Mouse (Mus musculus) forebrain, embryonic 12.5 days (tissue): ENCODE results near the gene Nos2. TPM values are rescaled to one million over a fixed set of nuclear protein-coding genes. Genes with fewer than 3 reads are reported as not detected.

Source experiments
- ATAC-seq: fragments of 200-750 bp; cut with Nextera tagmentation; 2 replicates; pipeline ENCODE4 v1.8.0; 2017; ENCODE audit warnings: moderate TSS enrichment; ENCODE audit not compliant: low FRiP score
- H3K27ac ChIP-seq: fragments of 300-500 bp; sonication (generic); 2 replicates; pipeline ENCODE4 v1.5.1; 2016; ENCODE audit warnings: mild to moderate bottlenecking
- H3K27me3 ChIP-seq: fragments of 300-500 bp; sonication (generic); 2 replicates; pipeline ENCODE4 v1.6.1; 2016; ENCODE audit warnings: mild to moderate bottlenecking
- H3K36me3 ChIP-seq: fragments of 300-500 bp; sonication (generic); replicated peaks from 2 replicates; pipeline ENCODE4 v1.6.1; 2016; ENCODE audit warnings: mild to moderate bottlenecking
- H3K4me1 ChIP-seq: fragments of 300-500 bp; sonication (generic); 2 replicates; pipeline ENCODE4 v1.6.1; 2016
- H3K4me2 ChIP-seq: fragments of 300-500 bp; sonication (generic); 2 replicates; pipeline ENCODE4 v1.6.1; 2016; ENCODE audit warnings: mild to moderate bottlenecking, moderate library complexity
- H3K4me3 ChIP-seq: fragments of 300-500 bp; sonication (generic); replicated peaks from 2 replicates; pipeline ENCODE4 v1.5.1; 2016; ENCODE audit warnings: mild to moderate bottlenecking
- H3K9ac ChIP-seq: fragments of 300-500 bp; sonication (generic); 2 replicates; pipeline ENCODE4 v1.6.1; 2016; ENCODE audit warnings: mild to moderate bottlenecking
- H3K9me3 ChIP-seq: fragments of 300-500 bp; sonication (generic); 2 replicates; pipeline ENCODE4 v1.6.1; 2016
- WGBS: fragments of 180-500 bp; shearing (Covaris S2); methylation state at CpG from one replicate; pipeline ENCODE4 v1.1.7; 2016; 5-methylcytosine and 5-hydroxymethylcytosine counted together
- polyA plus RNA-seq: library from polyadenylated mRNA; unstranded; fragments of >200 nt; fragmentation: Nextera tagmentation; extraction: Ambion mirVana; gene quantifications from 2 replicates; pipeline ENCODE4 v1.2.1, GENCODE M21; 2016

Gene Nos2
- 0.65 and 0.74 TPM in 2 replicates for polyA plus RNA-seq

DNA sequence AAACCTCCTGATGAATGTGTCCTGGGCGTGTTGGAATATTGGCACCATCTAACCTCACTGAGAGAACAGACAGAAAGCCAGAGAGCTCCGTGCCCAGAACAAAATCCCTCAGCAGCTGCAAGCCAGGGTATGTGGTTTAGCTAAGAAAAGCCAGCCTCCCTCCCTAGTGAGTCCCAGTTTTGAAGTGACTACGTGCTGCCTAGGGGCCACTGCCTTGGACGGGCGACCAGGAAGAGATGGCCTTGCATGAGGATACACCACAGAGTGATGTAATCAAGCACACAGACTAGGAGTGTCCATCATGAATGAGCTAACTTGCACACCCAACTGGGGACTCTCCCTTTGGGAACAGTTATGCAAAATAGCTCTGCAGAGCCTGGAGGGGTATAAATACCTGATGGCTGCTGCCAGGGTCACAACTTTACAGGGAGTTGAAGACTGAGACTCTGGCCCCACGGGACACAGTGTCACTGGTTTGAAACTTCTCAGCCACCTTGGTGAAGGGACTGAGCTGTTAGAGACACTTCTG is at the start of gene Nos2:
Gene Nos2 (plus strand): TSS at position 377 of the 529 bp plus-strand sequence.
- no peak within 1 kb of the TSS for H3K4me2 ChIP-seq
- H3K9me3 ChIP-seq = no peaks in the 10 kb centered on the region
- no peak within 1 kb of the TSS for H3K9ac ChIP-seq
- 56% methylated on average over 6 of the region's 6 CpGs for WGBS
- peaks cover 6% of the 10 kb centered on the region for H3K4me1 ChIP-seq
- H3K27me3 ChIP-seq = peaks cover 39% of the 10 kb centered on the region
- no peaks in the 10 kb centered on the region for H3K36me3 ChIP-seq
- no peak within 1 kb of the TSS for H3K27ac ChIP-seq
- no peak for ATAC-seq
- no peak within 1 kb of the TSS for H3K4me3 ChIP-seq

GRCm38 (mm10) chr11:78870891-78871290 is 49.7 kb upstream of the Nos2 start:
- H3K9ac ChIP-seq = no peak overlapping the region

DNA sequence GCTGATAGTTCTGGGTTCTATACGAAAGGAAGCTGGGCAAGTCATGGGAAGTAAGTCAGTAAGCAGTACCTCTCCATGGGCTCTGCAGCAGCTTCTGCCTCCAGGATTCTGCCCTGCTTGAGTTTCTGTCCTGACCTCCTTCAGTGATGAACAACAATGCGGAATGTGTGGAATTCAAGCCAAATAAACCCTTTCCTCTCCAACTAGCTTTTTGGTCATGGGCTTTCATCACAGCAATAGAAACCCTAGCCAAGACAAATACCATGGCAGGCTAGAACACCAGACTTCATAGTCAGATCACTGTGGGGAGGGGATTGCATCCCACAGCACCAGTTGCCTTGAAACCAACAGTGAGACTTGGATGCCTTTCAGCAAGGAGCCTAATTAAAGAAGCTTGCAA is 47.8 kb upstream of the Nos2 start:
- Histone ChIP-seq H3K4me2 (no peak overlapping the region), H3K27ac (no peak overlapping the region), H3K9ac (no peak overlapping the region), H3K27me3 (no peaks in the 10 kb centered on the region), H3K9me3 (no peaks in the 10 kb centered on the region), H3K4me1 (no peaks in the 10 kb centered on the region), H3K36me3 (no peaks in the 10 kb centered on the region), H3K4me3 (no peak overlapping the region)
- no peak for ATAC-seq
- 53% methylated on average over 2 of the region's 2 CpGs for WGBS

More at GRCm38 (mm10) chr11:78870891-78871290, 49.7 kb upstream of the Nos2 start:
- Histone ChIP-seq H3K9me3 (no peaks in the 10 kb centered on the region), H3K4me3 (no peak overlapping the region), H3K27ac (no peak overlapping the region), H3K36me3 (no peaks in the 10 kb centered on the region), H3K4me1 (no peaks in the 10 kb centered on the region), H3K27me3 (no peaks in the 10 kb centered on the region), H3K4me2 (no peak overlapping the region)
- WGBS = 88% methylated on average over 4 of the region's 4 CpGs
- ATAC-seq = no peak

DNA sequence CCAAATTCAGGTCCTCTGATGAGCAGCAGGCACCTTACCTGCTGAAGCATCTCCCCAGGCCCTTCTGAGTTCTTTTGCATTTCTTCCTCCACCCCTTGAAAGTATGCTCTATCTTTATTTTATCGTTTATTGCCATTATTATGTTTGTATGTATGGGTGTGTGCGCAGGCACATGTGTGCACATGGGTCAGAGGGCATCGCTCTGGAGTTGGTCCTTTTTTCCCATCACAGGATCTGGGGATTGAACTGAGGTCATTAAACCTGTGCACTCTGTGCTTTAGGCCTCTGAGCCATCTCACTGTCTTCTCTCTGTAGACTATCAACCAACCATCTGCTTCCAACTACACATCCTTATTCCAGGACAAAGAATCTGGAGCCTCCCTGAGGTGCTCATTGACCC is 40.9 kb upstream of the Nos2 start:
- Histone ChIP-seq H3K9me3 (no peaks in the 10 kb centered on the region), H3K27ac (no peak overlapping the region), H3K36me3 (no peaks in the 10 kb centered on the region), H3K9ac (no peak overlapping the region), H3K4me1 (no peaks in the 10 kb centered on the region), H3K4me3 (no peak overlapping the region), H3K4me2 (no peak overlapping the region), H3K27me3 (no peaks in the 10 kb centered on the region)
- WGBS = 89% methylated on average over 3 of the region's 3 CpGs
- ATAC-seq = no peak

- Histone ChIP-seq H3K4me3 (no peak overlapping the region), H3K36me3 (no peaks in the 10 kb centered on the region), H3K27ac (peak overlapping the region; percentile 88), H3K4me1 (peaks cover 19% of the 10 kb centered on the region), H3K9ac (no peak overlapping the region), H3K9me3 (no peaks in the 10 kb centered on the region), H3K27me3 (no peaks in the 10 kb centered on the region), H3K4me2 (peak overlapping the region; percentile 10)
- no peak; the same call in 1 of the 2 replicates for ATAC-seq
- 15% methylated on average over 1 of the region's 1 CpGs for WGBS
Measured at GRCm38 (mm10) chr11:78886693-78887092, 33.9 kb upstream of the Nos2 start.

DNA sequence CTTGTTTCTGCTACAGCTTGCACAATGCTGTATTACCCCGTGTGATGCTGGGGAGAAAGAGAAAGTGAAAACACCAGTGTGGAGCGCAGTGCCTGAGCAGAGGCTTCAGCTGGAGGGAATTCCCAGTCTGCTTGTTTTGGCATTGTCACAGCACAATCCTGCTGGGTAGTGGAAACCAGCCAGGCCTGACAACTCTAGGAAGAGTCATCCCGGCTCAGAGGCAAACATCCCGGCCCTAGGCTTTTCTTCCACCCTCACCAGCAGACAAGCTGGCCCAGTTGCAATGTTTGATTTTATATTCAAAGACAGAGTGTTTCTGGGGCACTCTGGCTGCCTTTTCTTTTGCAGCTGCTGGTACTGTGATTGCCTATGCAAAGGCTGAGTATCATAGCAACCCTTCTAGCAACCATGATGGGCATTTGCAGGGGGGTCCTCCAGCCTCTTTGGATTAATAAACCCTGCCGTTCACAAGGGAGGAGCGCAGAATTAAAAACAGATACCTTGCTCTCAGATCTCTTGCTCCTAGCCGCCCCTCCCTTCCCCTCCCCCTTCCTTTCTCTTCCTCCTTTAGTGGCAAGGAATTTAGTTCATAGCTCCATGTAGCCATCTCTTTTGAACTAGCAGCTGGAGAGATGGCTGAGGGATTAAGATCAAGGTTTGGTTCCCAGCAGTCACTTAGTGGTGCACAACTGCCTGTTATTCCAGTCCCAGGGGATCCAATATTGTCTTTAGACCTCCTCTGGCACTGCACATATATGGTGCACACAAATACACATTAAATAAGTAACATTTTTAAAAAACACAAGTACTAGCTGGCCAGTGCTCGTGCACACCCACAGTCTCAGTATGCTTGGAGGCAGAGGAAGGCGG is 33.2 kb upstream of the Nos2 start:
- H3K9me3 ChIP-seq = no peaks in the 10 kb centered on the region
- 23% methylated on average over 9 of the region's 9 CpGs for WGBS
- H3K36me3 ChIP-seq = no peaks in the 10 kb centered on the region
- peak overlapping the region; percentile 10 for H3K4me2 ChIP-seq
- peak; percentile 68 for ATAC-seq
- H3K9ac ChIP-seq = no peak overlapping the region
- H3K4me3 ChIP-seq = no peak overlapping the region
- peak overlapping the region; percentile 88 for H3K27ac ChIP-seq
- H3K4me1 ChIP-seq = peaks cover 19% of the 10 kb centered on the region
- H3K27me3 ChIP-seq = no peaks in the 10 kb centered on the region

DNA sequence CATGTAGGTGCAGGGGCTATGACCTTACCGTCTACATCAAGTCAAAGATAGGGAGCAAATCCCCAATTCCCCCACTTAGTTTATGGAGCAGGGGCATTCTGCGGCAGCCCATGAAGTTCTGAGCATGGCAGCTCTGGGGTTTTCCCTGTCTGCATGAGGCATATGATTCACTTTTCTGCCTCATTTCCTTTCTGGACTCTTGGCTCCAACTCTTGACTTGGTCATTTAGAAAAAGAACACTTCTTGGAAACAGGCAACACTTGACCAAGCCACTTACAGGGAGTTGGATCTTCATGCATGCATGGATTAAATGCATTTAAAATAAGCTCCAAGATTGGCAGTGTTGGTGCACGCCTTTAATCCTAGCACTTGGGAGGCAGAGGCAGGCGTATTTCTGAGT is 31.4 kb upstream of the Nos2 start:
- no peak overlapping the region for H3K27ac ChIP-seq
- no peak overlapping the region for H3K4me2 ChIP-seq
- 91% methylated on average over 4 of the region's 4 CpGs for WGBS
- H3K9me3 ChIP-seq = no peaks in the 10 kb centered on the region
- H3K27me3 ChIP-seq = no peaks in the 10 kb centered on the region
- no peaks in the 10 kb centered on the region for H3K36me3 ChIP-seq
- no peak for ATAC-seq
- no peak overlapping the region for H3K9ac ChIP-seq
- H3K4me1 ChIP-seq = peaks cover 19% of the 10 kb centered on the region
- H3K4me3 ChIP-seq = no peak overlapping the region

GRCm38 (mm10) chr11:78896357-78897123 is 24.0 kb upstream of the Nos2 start:
- no peak overlapping the region for H3K4me3 ChIP-seq
- H3K4me1 ChIP-seq = no peaks in the 10 kb centered on the region
- WGBS = 74% methylated on average over 7 of the region's 7 CpGs
- no peaks in the 10 kb centered on the region for H3K27me3 ChIP-seq
- H3K9ac ChIP-seq = no peak overlapping the region
- H3K9me3 ChIP-seq = no peaks in the 10 kb centered on the region
- no peak overlapping the region for H3K4me2 ChIP-seq
- H3K36me3 ChIP-seq = no peaks in the 10 kb centered on the region
- H3K27ac ChIP-seq = no peak overlapping the region
- no peak for ATAC-seq

- Histone ChIP-seq H3K4me1 (no peaks in the 10 kb centered on the region), H3K4me2 (no peak overlapping the region), H3K9me3 (no peaks in the 10 kb centered on the region), H3K9ac (no peak overlapping the region), H3K27ac (no peak overlapping the region), H3K27me3 (peaks cover 1% of the 10 kb centered on the region; the same call in 1 of the 2 replicates), H3K4me3 (no peak overlapping the region), H3K36me3 (no peaks in the 10 kb centered on the region)
- ATAC-seq = no peak
- 86% methylated on average over 6 of the region's 6 CpGs for WGBS
Measured at GRCm38 (mm10) chr11:78915473-78915872, 5.1 kb upstream of the Nos2 start.

DNA sequence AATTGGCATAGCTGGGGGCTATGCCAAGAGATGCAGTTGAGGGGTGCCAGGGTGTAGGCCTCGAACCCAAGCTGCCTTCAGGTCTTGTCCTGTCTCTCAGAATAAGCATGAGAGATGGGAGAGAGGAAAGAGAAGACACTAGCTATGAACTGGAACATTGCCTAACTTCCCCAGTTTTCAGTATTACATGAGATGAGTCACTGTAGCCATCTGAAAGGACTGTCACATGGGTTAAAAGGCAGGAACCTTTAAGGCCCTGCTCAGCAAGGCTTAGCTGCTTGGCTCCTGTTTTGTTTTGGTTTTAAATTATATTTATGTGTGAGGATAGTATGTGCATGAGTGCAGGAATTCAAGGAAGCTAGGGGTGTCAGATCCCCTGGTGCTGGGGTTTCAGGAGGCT is 4.2 kb upstream of the Nos2 start:
- 96% methylated on average over 1 of the region's 1 CpGs for WGBS
- no peaks in the 10 kb centered on the region for H3K9me3 ChIP-seq
- ATAC-seq = no peak

GRCm38 (mm10) chr11:78919745-78920144 is 842 bp upstream of the Nos2 start:
- Histone ChIP-seq H3K9ac (no peak overlapping the region), H3K9me3 (no peaks in the 10 kb centered on the region)
- WGBS = 78% methylated on average over 4 of the region's 4 CpGs

More for the DNA sequence above, 4.2 kb upstream of the Nos2 start:
- Histone ChIP-seq H3K36me3 (no peaks in the 10 kb centered on the region), H3K4me3 (no peak overlapping the region), H3K9ac (no peak overlapping the region), H3K4me1 (no peaks in the 10 kb centered on the region), H3K27ac (no peak overlapping the region), H3K4me2 (no peak overlapping the region), H3K27me3 (peaks cover 6% of the 10 kb centered on the region; the same call in 1 of the 2 replicates)

GRCm38 (mm10) chr11:78922678-78923407 is 2.3 kb downstream of the Nos2 start:
- H3K27me3 ChIP-seq = peaks cover 55% of the 10 kb centered on the region
- no peaks in the 10 kb centered on the region for H3K36me3 ChIP-seq
- no peaks in the 10 kb centered on the region for H3K9me3 ChIP-seq
- no peak for ATAC-seq
- H3K9ac ChIP-seq = no peak overlapping the region
- peaks cover 6% of the 10 kb centered on the region for H3K4me1 ChIP-seq
- 38% methylated on average over 8 of the region's 8 CpGs for WGBS
- no peak overlapping the region for H3K4me2 ChIP-seq
- no peak overlapping the region for H3K4me3 ChIP-seq
- H3K27ac ChIP-seq = no peak overlapping the region

More at GRCm38 (mm10) chr11:78919745-78920144, 842 bp upstream of the Nos2 start:
- Histone ChIP-seq H3K4me2 (no peak overlapping the region), H3K36me3 (no peaks in the 10 kb centered on the region), H3K27ac (no peak overlapping the region), H3K4me3 (no peak overlapping the region), H3K27me3 (peaks cover 32% of the 10 kb centered on the region), H3K4me1 (peaks cover 2% of the 10 kb centered on the region; the same call in 1 of the 2 replicates)
- no peak for ATAC-seq
